Mouse (Mus musculus) left cerebral cortex, adult 18-20 months (tissue): ENCODE results near the gene Ssbp2. TPM values are rescaled to one million over a fixed set of nuclear protein-coding genes. Genes with fewer than 3 reads are reported as not detected.
A peak's percentile ranks its signal among the peaks of the same experiment; 100 is the strongest.

Source experiments
- DNase-seq, 2 experiments: peaks; one replicate each; pipeline ENCODE4 v3.0.0; 2021 to 2022; ENCODE audit warnings: low spot score in 2 of 2, mixed read lengths in 1 of 2
- microRNA-seq, 2 experiments: library from miRNA; unstranded; fragments of <30 nt; microRNA quantifications; one replicate each; pipeline ENCODE4 v1.2.0; 2021
- total RNA-seq, 2 experiments: library from RNA; stranded (reverse); gene quantifications; 2 replicates each; pipeline ENCODE4 v1.2.3; 2021

The Ssbp2 gene
- total RNA-seq, 2 experiments from 2014 or later: 147 to 148 TPM

DNA sequence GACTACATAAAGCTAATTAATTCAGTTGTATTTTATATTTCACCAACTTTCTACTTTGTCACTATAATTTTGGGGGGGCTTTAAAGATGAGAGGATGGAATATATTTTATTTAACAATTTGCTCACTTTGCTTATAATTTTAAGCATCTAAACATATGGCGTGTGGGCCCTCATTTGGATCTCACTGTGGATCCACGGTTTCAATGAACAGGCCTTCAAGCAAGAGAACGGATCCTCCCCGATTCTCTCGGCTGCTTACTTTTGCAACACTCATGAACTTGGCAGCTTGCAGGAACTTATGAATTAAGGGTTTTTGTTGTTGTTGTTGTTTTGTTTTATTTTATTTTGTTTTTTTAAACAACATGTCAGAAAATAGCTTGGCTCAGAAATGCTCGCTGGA lies 259.4 kb downstream of the Ssbp2 start:
- no peak for DNase-seq

DNA sequence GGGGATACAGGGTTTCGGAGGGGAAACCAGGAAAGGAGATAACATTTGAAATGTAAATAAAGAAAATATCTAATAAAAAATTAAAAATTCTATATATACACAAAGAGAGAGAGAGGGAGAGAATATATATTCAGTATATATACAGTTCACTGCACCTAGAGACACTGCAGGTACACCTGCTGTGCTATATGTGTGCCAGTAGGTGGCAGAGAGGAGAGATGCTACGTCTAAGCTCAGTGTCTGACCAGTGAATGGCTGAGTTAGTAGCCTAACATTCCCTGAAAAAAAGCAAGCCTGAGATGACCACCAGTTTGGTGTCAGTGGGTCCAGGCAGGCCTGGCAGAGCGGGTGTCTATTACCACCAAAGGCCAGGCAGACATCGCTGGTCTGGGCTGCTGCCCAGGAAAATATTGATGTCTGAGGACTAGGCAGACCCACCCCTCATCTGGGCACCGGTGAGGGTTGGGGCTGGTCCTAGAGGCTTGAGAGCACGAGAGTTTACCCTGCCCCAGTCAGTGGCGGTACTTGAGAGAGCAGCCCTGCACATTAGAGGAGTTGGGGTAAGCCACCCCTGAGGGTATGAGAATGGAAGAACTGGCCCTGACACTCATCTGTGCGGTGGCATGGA lies 263.1 kb downstream of the Ssbp2 start:
- no peak for DNase-seq

DNA sequence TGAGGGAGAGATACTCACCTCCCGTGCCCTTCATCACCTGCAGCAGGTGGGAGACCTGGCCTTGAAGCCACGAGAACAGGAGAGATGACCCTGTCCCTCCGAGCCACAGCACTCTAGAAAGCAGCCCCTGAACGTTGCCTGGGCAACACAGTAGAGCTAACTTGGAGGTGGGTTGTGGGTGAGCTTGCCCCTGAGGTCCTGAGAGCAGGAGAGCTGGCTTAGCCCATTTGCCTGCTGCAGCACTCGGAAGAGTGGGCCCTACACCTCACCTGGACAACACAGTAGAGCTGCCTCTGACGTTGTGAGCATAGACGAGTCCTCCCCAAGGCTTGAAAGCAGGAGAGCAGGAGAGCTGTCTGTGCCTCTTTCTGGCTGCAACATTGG lies 263.6 kb downstream of the Ssbp2 start:
- DNase-seq: no peak

GRCm38 (mm10) chr13:91724211-91724610 lies 264.1 kb downstream of the Ssbp2 start:
- no peak for DNase-seq

GRCm38 (mm10) chr13:91725130-91725529 lies 265.0 kb downstream of the Ssbp2 start:
- DNase-seq: no peak

- no peak for DNase-seq
Observed at GRCm38 (mm10) chr13:91727899-91728298, 267.8 kb downstream of the Ssbp2 start.

- DNase-seq: no peak
Observed at GRCm38 (mm10) chr13:91737191-91737590, 277.1 kb downstream of the Ssbp2 start.

DNA sequence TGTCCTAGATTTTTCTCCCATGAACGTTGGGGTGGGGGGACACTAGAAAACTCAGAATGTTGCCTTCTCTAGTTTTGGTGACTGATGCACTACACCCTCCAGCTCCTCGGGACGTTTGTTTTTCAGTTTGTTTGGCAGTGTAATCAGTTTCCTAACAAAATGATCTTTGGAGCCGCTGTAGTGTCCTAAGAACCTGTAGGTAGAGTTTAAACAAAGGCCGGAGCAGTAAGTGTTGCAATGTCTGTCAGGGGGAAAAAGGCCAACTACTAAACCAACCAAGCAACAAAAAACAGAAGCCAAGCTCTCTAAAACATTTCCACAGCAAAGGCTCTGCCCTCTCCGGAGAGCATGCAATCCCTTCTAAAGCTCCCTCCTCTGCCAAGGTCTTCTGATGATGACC lies 280.8 kb downstream of the Ssbp2 start:
- no peak for DNase-seq

GRCm38 (mm10) chr13:91741280-91742047 lies 281.4 kb downstream of the Ssbp2 start, which contains the start of gene Acot12:
Gene Acot12 (plus strand): TSS chr13:91741512.
- DNase-seq: peak; percentile 15 to 32

DNA sequence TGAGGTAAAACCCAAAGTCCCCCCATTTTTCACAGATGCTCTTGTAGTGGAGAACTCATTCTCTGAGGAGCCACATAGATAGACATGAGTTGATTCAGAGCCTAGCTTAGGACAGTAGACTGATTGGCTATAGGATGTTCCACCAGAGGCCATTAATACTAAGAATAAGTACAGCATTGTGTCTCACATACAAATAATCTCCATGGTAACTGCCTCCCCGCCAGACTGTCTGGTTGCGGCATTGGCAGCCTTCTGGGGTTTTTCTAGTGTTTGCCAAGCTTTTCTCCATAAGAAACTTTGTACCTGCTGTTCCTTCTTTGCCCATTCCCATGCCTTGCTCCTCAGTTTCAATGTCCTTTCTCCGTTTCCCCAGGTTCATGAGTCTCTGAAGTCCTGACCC lies 283.1 kb downstream of the Ssbp2 start:
- DNase-seq: no peak

GRCm38 (mm10) chr13:91746470-91746869 lies 286.4 kb downstream of the Ssbp2 start:
- DNase-seq: no peak

GRCm38 (mm10) chr13:91748401-91748800 lies 288.3 kb downstream of the Ssbp2 start:
- DNase-seq: no peak

- no peak for DNase-seq
Observed at GRCm38 (mm10) chr13:91749981-91750380, 289.9 kb downstream of the Ssbp2 start.

Small RNA genes within 50 kb of the gene (microRNA-seq; reads per million reads assigned to microRNA genes)
- 0 reads per million in 2 experiments for gene Gm27656

Other genes with a start within 250 kb of the Ssbp2 start
- gene Atg10, start 236.3 kb upstream of the Ssbp2 start, total RNA-seq: 10 to 100 TPM; 15.5 to 17.7 TPM